Mouse (Mus musculus): ENCODE measurements around the gene Hspd1.
"Not testable (repeated sequence)": the region's sequence is repeated elsewhere in the genome, so short reads cannot be mapped to it uniquely, and the experiment has no call there.

Hspd1 gene

GRCm38 (mm10) chr1:55087401-55087904, 590 bp downstream of the Hspd1 start:
- no peak for DNase-seq (ENCODE audit: low read depth, low spot score)

- no peak for DNase-seq (ENCODE audit: low read depth, low spot score)
These were observed 1.1 kb downstream of the Hspd1 start for GRCm38 (mm10) chr1:55086868-55087400.

GRCm38 (mm10) chr1:55085781-55086366, 2.2 kb downstream of the Hspd1 start:
- no peak for DNase-seq (ENCODE audit: low read depth, low spot score)

- peak; percentile 77 for DNase-seq (ENCODE audit: low read depth, low spot score)
These were observed 5.9 kb downstream of the Hspd1 start for GRCm38 (mm10) chr1:55082106-55082505.

GRCm38 (mm10) chr1:55079677-55080076, 8.4 kb downstream of the Hspd1 start:
- DNase-seq (ENCODE audit: low read depth, low spot score): no peak

- DNase-seq (ENCODE audit: low read depth, low spot score): peak; percentile 66
These were observed 11.1 kb downstream of the Hspd1 start for GRCm38 (mm10) chr1:55076849-55077516.

GRCm38 (mm10) chr1:55076395-55076743, 11.7 kb downstream of the Hspd1 start:
- DNase-seq (ENCODE audit: low read depth, low spot score): no peak

- peak; percentile 31 for DNase-seq (ENCODE audit: low read depth, low spot score)
These were observed 12.2 kb downstream of the Hspd1 start for GRCm38 (mm10) chr1:55075652-55076394.

- DNase-seq (ENCODE audit: low read depth, low spot score): peak; percentile 65
These were observed 13.3 kb downstream of the Hspd1 start for GRCm38 (mm10) chr1:55074757-55075156.

- DNase-seq (ENCODE audit: low read depth, low spot score): not testable (repeated sequence)
These were observed 15.7 kb downstream of the Hspd1 start for GRCm38 (mm10) chr1:55072328-55072727.

GRCm38 (mm10) chr1:55061772-55062171, 26.3 kb downstream of the Hspd1 start:
- DNase-seq (ENCODE audit: low read depth, low spot score): no peak

GRCm38 (mm10) chr1:55061099-55061498, 26.9 kb downstream of the Hspd1 start:
- no peak for DNase-seq (ENCODE audit: low read depth, low spot score)

GRCm38 (mm10) chr1:55058383-55058782, 29.7 kb downstream of the Hspd1 start:
- not testable (repeated sequence) for DNase-seq (ENCODE audit: low read depth, low spot score)

GRCm38 (mm10) chr1:55055322-55056115, 32.5 kb downstream of the Hspd1 start:
- no peak for DNase-seq (ENCODE audit: low read depth, low spot score)

GRCm38 (mm10) chr1:55053596-55053995, 34.4 kb downstream of the Hspd1 start:
- DNase-seq (ENCODE audit: low read depth, low spot score): no peak

GRCm38 (mm10) chr1:55053005-55053404, 35.0 kb downstream of the Hspd1 start:
- peak; percentile 77 for DNase-seq (ENCODE audit: low read depth, low spot score)

GRCm38 (mm10) chr1:55052355-55052953, 35.6 kb downstream of the Hspd1 start, which contains the start of gene Coq10b:
Coq10b (plus strand) TSS chr1:55052770.
- DNase-seq (ENCODE audit: low read depth, low spot score): peak; percentile 98

- DNase-seq (ENCODE audit: low read depth, low spot score): no peak
These were observed 36.4 kb downstream of the Hspd1 start for GRCm38 (mm10) chr1:55051671-55052070.

- no peak for DNase-seq (ENCODE audit: low read depth, low spot score)
These were observed 39.0 kb downstream of the Hspd1 start for GRCm38 (mm10) chr1:55048841-55049587.

GRCm38 (mm10) chr1:55043164-55043563, 44.9 kb downstream of the Hspd1 start:
- DNase-seq (ENCODE audit: low read depth, low spot score): no peak

Data from R1 (cell line).